Mouse (Mus musculus) ES-E14 (cell line): Measurements from ENCODE around the gene Capg.

Experiments
- CHD2 ChIP-seq: IDR thresholded peaks from 2 replicates; pipeline ENCODE4 v1.6.1; 2014; ENCODE audit warnings: mild to moderate bottlenecking, low read depth, low read length, inconsistent platforms
- HCFC1 ChIP-seq: IDR thresholded peaks from 2 replicates; pipeline ENCODE4 v1.6.1; 2012; ENCODE audit warnings: low read length, inconsistent platforms, borderline replicate concordance; ENCODE audit not compliant: insufficient read depth
- MAFK ChIP-seq: IDR thresholded peaks from 2 replicates; pipeline ENCODE4 v1.6.1; 2014; ENCODE audit warnings: mild to moderate bottlenecking, low read depth, low read length, inconsistent platforms; ENCODE audit not compliant: insufficient read depth
- ZC3H11A ChIP-seq: IDR thresholded peaks from 2 replicates; pipeline ENCODE4 v1.6.1; 2012; ENCODE audit warnings: low read depth, mild to moderate bottlenecking, inconsistent platforms, low read length, borderline replicate concordance
- ZNF384 ChIP-seq: IDR thresholded peaks from 2 replicates; pipeline ENCODE4 v1.6.1; 2012; ENCODE audit warnings: low read depth, low read length, inconsistent platforms

DNA sequence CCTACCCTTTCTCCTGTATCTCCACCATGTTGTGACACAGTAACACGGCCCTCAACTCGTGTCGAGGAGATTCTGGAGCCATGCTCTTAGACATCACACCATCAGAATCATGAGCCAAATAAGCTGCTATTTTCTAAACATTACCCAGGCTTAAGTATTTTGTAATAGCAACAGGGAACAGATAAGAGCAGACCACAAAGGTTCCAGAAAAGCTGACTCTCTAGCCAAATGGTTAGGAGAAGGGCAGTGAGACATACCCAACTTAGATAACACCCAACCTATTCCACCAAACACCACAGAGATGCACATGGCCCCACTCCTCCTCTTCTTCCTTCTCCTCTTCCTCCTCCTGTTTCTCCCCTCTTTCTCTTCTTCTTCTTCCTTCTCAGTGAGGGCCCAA, 31.9 kb downstream of the Capg start:
- no peak for TF ChIP-seq MAFK
- no peak for TF ChIP-seq CHD2
- no peak for TF ChIP-seq ZC3H11A
- no peak for TF ChIP-seq ZNF384
- TF ChIP-seq HCFC1: no peak
